Mouse (Mus musculus): ENCODE results near the gene Aldh9a1.

Aldh9a1 gene

DNA sequence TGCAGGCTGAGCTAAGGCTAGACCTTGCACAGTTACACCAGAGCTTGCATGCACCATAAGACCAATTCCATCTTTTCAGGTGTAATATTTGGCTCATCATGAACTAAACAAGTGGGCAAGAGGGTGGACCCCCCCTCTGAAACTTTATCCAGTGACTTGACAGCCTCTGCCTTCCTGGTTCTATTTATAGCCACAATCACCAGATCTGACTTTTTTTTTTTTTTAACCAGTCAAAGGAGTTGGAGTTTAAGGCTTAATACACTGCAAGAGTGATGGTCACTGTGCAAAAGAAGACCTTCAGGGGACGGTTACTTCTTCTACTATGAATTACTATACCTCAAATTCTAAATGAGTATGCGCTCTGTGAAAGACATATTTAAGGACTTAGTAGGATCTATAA is 35.4 kb downstream of the Aldh9a1 start:
- DNase-seq (ENCODE audit: low read depth) = no peak

DNA sequence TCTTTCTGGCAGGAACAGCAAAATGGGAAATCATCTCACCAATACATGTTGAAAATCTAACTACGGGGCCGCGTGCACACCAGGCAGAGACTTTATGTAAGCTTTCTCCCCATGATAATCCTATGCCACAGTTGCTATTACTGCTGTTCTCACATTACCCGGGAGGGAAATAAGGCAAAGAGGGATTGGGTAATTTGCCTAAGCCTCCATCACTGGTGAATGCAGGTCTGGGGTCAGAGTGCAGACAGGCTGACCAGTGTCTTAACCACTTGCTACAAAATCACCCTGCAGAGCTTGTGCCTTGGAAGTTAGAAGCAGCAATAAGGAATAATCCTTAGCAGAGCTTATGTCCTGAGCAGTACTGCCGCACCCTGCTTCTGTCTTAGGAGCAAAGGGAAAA is 35.8 kb downstream of the Aldh9a1 start:
- no peak for DNase-seq (ENCODE audit: low read depth)

- no peak for DNase-seq (ENCODE audit: low read depth)
Measured at GRCm38 (mm10) chr1:167386466-167386865, 36.7 kb downstream of the Aldh9a1 start.

DNA sequence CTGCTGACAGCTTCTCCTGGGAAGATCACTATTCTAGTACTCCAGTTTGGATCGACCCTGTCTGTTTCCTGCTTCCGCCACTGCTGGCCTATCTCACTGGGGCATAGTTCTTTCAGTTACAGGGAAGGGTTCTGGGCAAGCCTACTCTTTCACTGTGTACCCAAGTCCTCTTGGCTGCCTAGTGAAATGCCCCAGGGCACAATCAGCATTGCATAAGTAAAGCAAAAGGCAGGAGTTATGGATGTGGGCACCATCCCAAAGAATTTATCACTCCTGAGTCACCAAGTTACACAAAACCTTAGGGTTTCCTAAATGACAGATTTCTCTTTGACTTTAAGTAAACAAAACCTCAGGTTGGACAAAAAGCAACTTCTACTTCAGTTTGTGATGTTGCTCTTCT is 37.5 kb downstream of the Aldh9a1 start:
- DNase-seq (ENCODE audit: low read depth) = peak; percentile 51

DNA sequence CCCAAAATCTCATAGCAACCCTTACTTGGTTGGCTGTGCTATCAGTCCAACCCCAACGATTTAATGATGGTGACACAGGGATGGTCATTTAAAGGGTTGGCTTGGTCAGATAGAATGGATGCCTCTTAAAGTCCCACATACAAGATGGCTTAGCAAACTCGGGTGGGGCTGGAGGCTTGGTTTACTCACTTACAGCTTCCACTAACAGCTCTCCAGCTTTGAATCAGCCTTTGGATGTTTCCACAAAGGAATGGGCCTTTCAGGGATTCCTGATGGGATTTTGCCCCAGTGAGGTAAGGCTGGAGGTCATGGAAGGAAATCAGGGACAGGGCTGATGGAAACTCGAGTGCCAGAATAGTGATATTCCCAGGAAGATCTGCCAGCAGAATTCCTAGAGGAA is 38.0 kb downstream of the Aldh9a1 start:
- no peak for DNase-seq (ENCODE audit: low read depth)

DNA sequence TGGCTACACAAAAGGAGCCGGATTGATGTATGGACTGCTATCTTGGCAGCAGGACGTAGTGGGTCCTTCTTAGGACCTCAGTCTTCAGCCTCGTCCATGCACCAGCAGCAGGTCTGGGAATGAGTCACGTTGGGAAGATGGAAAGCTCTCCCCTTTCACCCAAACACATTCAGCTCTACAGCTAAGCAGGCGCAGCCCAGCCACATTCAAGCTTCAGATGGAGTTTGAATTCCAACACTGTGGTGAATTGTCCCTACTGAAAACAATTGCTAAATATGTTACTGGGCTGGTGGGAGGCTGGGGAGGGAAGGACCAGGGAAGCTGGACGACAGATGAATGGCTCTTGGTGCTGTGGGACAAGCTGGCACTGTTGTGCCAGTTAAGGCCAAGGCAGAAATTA is 38.8 kb downstream of the Aldh9a1 start:
- no peak for DNase-seq (ENCODE audit: low read depth)

GRCm38 (mm10) chr1:167389584-167389983 is 39.8 kb downstream of the Aldh9a1 start:
- DNase-seq (ENCODE audit: low read depth) = no peak

- DNase-seq (ENCODE audit: low read depth) = no peak
Measured at GRCm38 (mm10) chr1:167390381-167390780, 40.6 kb downstream of the Aldh9a1 start.

DNA sequence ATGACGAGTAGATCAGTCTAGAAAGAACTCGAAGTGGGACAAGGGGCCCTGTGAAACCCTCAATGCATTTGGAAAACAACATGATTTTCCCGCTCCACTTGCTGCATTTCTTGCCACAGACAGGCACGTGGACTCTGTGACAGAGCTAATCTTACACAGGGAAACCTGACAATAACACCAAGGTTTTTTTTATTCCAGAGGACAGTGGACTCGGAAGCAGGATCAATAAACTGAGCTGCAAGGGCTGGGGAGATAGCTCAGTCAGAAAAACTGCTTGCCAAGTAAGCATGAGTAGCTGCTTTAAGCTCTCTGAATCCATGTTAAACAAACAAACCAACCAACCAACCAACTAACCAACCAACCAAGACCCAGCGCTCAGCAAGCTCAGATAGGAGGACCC is 41.5 kb downstream of the Aldh9a1 start:
- no peak for DNase-seq (ENCODE audit: low read depth)

DNA sequence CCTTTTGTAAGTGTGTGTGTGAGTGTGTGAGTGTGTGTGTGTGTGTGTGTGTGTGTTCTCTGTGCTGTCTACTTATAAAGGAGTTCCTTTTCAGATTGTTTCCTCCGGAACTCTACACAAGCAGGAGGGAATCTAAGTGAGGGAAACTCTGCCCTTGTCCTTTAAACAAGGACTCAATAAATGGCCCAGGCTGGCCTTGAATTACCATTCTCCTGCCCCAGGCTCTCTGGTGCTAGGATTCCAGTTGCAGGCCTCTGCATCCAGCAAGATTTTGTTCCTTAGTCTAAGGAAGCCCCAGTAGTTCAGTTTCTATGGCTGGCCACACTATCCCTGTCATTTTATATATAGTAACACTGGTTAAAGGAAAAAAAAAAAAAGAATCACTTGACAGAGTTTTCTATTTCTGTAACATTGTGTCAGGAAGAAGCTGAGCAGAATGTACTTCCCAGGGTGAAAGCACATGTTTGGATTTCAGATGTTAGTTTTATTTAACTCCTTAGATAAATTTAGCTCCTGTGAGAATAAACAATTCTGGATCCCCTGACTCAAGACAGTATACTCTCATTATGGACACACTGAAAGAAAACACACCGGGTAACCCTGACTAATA is 42.3 kb downstream of the Aldh9a1 start:
- DNase-seq (ENCODE audit: low read depth) = no peak

- DNase-seq (ENCODE audit: low read depth) = no peak
Measured at GRCm38 (mm10) chr1:167392687-167393086, 42.9 kb downstream of the Aldh9a1 start.

DNA sequence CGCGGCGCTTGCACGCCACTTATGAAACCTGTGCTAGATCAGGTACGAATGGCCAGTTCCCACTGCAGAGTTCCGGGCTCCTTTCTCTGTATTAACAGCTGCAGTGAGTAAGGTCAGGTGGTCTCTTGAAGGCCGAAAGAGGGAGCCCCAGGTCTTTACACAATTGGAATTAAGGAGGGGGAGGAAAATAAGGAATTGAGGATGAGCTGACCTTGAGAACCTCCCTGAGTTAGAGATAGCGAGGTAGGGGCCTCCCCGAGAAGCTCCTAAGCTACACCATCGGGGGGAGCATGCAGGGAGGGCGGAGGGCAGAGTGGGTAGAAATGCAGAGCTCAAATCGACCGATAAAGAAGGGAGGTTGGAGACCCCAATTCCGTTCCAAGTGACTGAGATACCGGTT is 43.5 kb downstream of the Aldh9a1 start:
- DNase-seq (ENCODE audit: low read depth) = no peak

GRCm38 (mm10) chr1:167393683-167394492 is 44.1 kb downstream of the Aldh9a1 start, which contains the start of gene Mgst3:
Gene Mgst3, minus strand, starts transcription at chr1:167393841.
- DNase-seq (ENCODE audit: low read depth) = peak; percentile 90

- DNase-seq (ENCODE audit: low read depth) = no peak
Measured at GRCm38 (mm10) chr1:167405237-167405636, 55.4 kb downstream of the Aldh9a1 start.

DNA sequence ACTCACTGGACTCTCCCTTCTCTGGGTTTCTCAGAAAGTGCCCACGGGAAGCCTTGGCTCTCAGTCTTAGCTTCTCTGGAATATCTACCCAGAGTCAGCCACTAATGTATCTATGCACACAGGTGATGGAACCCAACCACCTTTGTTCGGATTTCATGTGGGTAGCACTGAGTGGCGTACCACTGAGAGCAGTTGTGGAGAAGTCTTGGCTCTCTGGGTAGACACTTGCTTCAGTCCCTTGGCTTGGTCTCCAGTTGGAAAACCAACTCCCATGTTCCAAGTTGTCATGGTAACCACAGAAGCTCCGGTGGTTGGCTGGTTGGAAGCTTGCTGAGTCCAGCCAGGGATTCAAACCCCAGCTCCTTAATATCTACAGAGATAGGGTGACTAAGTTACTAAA is 59.8 kb downstream of the Aldh9a1 start:
- DNase-seq (ENCODE audit: low read depth) = no peak

DNA sequence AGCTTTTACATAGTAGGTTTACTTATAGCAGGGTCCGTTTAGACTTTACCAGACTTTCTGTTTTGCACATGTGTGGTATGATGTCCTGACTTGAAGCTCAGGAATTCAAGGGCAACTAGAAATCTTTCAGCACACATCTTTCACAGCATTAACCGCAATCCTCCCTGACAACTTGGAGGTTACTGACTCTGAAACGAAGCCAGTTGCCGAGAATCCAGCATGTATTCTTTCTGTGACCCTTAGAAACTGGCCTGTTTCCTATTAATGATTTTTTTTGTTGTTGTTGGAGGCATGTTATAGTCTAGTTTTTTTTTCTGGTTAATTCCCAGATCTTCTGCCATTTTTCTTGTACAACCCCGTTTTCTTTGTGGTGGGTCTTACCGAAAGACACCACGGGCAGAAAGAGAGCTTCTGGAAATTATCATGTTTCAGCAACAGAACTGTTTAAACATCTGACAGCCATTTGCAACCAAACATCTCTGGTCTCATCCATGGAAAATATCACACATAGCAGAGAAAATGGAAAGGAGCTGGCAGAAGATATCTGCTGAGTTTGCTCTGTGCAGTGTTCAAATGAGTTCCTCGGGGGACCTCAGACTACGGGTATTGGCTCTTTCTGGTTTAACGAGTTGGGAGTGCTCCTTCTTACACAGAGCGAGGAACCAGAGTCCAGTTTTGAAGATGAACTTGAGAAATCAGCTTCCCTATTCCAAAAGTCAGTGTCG is 62.4 kb downstream of the Aldh9a1 start:
- DNase-seq (ENCODE audit: low read depth) = no peak

DNA sequence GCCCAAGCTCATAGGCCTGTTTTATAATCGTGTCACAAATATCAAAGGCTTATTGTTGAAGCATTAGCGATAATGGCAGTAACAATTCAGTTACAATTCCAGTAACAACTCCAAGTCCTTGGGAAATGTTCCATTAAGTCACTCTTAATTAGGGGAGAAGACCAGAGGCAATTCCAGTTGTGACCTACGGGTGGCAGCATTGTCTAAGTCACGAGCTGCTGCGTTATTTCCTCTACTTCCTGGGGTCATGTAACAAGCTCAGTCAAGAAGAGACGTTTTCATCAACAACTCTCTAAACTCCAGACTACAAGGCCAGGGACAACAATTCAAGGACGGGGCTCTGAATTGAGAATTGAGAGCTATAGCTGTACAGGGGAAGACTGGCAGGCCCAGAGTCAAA is 65.1 kb downstream of the Aldh9a1 start:
- peak; percentile 55 for DNase-seq (ENCODE audit: low read depth)

All from fibroblast of lung, adult 2 months (primary cell).